Mouse (Mus musculus): ENCODE measurements around the gene Exd1. TPM values are rescaled to one million over a fixed set of nuclear protein-coding genes. Genes with fewer than 3 reads are reported as not detected.
A peak's percentile ranks its signal among the peaks of the same experiment; 100 is the strongest.

Exd1 gene
- total RNA-seq, 2 experiments from 2014 or later = 0.57 to 0.98 TPM

DNA sequence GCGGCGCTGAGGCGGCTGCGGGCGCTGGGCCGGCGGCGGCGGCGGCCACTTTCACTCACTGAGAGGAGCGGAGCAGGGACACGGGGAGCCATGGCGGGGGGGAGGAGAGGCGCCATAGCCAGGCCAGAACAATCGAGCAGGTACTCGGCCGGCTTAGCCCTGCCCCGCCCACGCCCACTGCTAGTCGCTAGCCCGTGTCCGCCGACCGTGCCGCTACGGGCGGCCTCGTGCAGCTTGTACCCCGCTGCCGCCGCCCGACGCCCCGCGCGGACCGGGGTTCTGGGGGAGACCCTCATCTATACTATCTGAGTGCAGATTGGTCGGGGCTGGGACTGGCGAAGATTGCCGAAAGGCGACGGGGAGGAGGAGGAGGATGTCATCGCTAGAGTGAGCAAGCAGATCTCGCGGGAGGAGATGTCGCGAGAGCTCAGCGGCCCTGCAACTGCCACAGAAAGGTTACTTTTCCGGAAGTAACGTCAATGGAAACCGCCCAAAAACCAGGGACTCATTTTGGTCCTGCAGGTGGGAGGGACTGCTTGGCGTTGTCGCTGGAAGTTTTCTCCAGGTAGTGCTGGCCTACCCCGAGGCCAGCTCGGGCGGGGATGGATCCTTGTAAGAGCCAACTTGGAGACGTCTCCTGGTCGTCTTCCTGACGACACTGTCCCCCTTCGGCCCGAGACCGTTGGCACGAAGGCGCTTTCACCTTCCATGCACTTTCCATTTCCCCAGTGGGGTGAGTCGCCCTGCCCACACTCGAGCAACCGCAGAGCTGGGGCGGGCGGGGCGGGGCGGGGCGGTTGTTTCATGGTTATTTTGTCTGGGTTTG lies 69.6 kb downstream of the Exd1 start, which contains the start of gene Ino80:
TSS of gene Ino80 (minus strand) at position 117 of the 826 bp plus-strand sequence.
- intact Hi-C loops (cut with DNase I) = loop anchor here (1.0 to 5.0 kb wide), 2 partner anchors 70 to 115 kb away; partner anchors contain the start of genes Chp1 and Exd1

GRCm38 (mm10) chr2:119476621-119477391 lies 70.6 kb downstream of the Exd1 start:
- intact Hi-C loops (cut with DNase I) = loop anchor here (1.0 to 5.0 kb wide), 2 partner anchors 70 to 115 kb away; partner anchors contain the start of genes Chp1 and Exd1
- peak; percentile 65 to 70 for DNase-seq (ENCODE audit: low spot score in 2 of 2)

More for the DNA sequence above, 69.6 kb downstream of the Exd1 start, which contains the start of gene Ino80:
- DNase-seq (ENCODE audit: low spot score in 2 of 2) = peak; percentile 98 to 99

GRCm38 (mm10) chr2:119476166-119476565 lies 71.3 kb downstream of the Exd1 start:
- intact Hi-C loops (cut with DNase I) = loop anchor here (5.0 kb wide), 1 partner anchor 116 kb away; no protein-coding TSS in a partner anchor
- DNase-seq (ENCODE audit: low spot score in 2 of 2) = no peak

Other genes with a start within 250 kb of the Exd1 start
- gene Dll4, start 221.8 kb downstream of the Exd1 start, total RNA-seq (2021) = 1 to 10 TPM; 2.3 to 4.0 TPM
- 1 to 10 TPM; 9.6 to 9.8 TPM for gene Chac1, start 196.4 kb downstream of the Exd1 start, total RNA-seq (2021)
- 10 to 100 TPM; 19.5 to 20.7 TPM for gene Ino80, start 69.9 kb downstream of the Exd1 start, total RNA-seq (2021)
- gene Chp1, start 70 bp upstream of the Exd1 start, total RNA-seq (2021) = 100 to 1,000 TPM; 157 to 170 TPM
- under 1 TPM; 0.46 to 0.98 TPM for gene Nusap1, start 70.7 kb upstream of the Exd1 start, total RNA-seq (2021)
- gene Oip5, start 70.8 kb upstream of the Exd1 start, total RNA-seq (2021) = under 1 TPM; 0.50 TPM
- 10 to 100 TPM; 31.8 to 33.2 TPM for gene Ndufaf1, start 115.2 kb upstream of the Exd1 start, total RNA-seq (2021)
- gene Rtf1, start 127.4 kb upstream of the Exd1 start, total RNA-seq (2021) = 10 to 100 TPM; 60.4 to 64.8 TPM
- 100 to 1,000 TPM; 188 to 208 TPM for gene Itpka, start 194.7 kb upstream of the Exd1 start, total RNA-seq (2021)
- gene Ltk, start 212.8 kb upstream of the Exd1 start, total RNA-seq (2021) = 10 to 100 TPM; 18.9 to 20.6 TPM
- 10 to 100 TPM; 17.7 to 20.2 TPM for gene Rpap1, start 239.9 kb upstream of the Exd1 start, total RNA-seq (2021)

Data from left cerebral cortex, postnatal 25 days (tissue).